Mouse (Mus musculus) spleen, adult 2 months (tissue): ENCODE measurements at regions not wholly inside any gene's neighbourhood (a gene's known extent, or its start where the extent isn't known, plus 50 kb on each side); places are given as distances from the start of the nearest gene placed in this dataset.

Experiments
- CTCF ChIP-seq: fragments of 200-500 bp; IDR thresholded peaks from 2 replicates; pipeline ENCODE4 v1.5.1; 2011; ENCODE audit warnings: mild to moderate bottlenecking, inconsistent platforms; ENCODE audit not compliant: insufficient read depth, insufficient read length, insufficient replicate concordance; ENCODE audit errors: extremely low read depth
- POLR2A ChIP-seq: fragments of 200-500 bp; IDR thresholded peaks from 2 replicates; pipeline ENCODE4 v1.6.1; 2011; ENCODE audit warnings: low read depth, low read length, inconsistent platforms

DNA sequence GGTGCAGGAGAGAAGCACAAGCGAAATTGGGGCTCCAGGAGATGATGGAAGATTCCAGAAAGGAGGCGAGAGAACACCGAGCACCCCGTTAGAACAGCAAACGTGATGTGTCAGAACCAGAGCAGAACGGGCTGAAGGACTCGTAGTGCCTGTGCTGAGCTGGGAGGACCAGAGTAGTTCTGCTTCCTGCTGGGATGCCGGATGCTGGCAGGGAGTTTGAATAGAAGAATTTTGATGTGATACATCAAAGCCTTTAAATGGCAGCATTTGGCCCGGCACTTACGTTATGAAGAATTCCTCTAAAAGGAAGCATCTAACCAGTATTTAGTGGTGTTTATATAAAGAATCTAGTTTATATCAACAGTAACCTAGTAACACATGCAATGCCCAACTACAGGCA is 139.9 kb upstream of the Frmd6 start:
- TF ChIP-seq CTCF (no peak), POLR2A (no peak)
